Mouse (Mus musculus) lung, adult 2 months (tissue): ENCODE measurements around the gene Cmc4. TPM values are rescaled to one million over a fixed set of nuclear protein-coding genes. Genes with fewer than 3 reads are reported as not detected.

ENCODE experiments used
- DNase-seq: peaks from one replicate; pipeline ENCODE4 v3.0.0; 2022
- H3K4me1 ChIP-seq: fragments of 200-500 bp; 2 replicates; pipeline ENCODE4 v1.6.1; 2011; ENCODE audit warnings: low read length; ENCODE audit not compliant: control insufficient read depth, insufficient read depth
- H3K4me3 ChIP-seq: fragments of 200-500 bp; replicated peaks from 2 replicates; pipeline ENCODE3; 2011; ENCODE audit warnings: low read depth, mild to moderate bottlenecking, control low read depth, low read length; ENCODE audit errors: extremely low read depth
- CTCF ChIP-seq: fragments of 200-500 bp; IDR thresholded peaks from 2 replicates; pipeline ENCODE4 v1.5.1; 2011; ENCODE audit warnings: mild to moderate bottlenecking, low read length, control low read depth; ENCODE audit not compliant: insufficient read depth
- POLR2A ChIP-seq: fragments of 200-500 bp; IDR thresholded peaks from 2 replicates; pipeline ENCODE4 v1.6.1; 2011; ENCODE audit warnings: low read depth, mild to moderate bottlenecking, control low read depth, low read length, borderline replicate concordance; ENCODE audit errors: extremely low read depth
- WGBS: fragments of 180-500 bp; shearing (Covaris S2); methylation state at CpG from one replicate; pipeline ENCODE4 v1.1.7; 2018; 5-methylcytosine and 5-hydroxymethylcytosine counted together
- polyA plus RNA-seq: library from polyadenylated mRNA; depleted of rRNA; stranded (reverse); fragments of >200 nt; gene quantifications from 2 replicates; pipeline ENCODE4 v1.2.3, GENCODE M21; 2012; rRNA removed

Gene Cmc4
- polyA plus RNA-seq, 1 experiment, result 2.5 TPM

DNA sequence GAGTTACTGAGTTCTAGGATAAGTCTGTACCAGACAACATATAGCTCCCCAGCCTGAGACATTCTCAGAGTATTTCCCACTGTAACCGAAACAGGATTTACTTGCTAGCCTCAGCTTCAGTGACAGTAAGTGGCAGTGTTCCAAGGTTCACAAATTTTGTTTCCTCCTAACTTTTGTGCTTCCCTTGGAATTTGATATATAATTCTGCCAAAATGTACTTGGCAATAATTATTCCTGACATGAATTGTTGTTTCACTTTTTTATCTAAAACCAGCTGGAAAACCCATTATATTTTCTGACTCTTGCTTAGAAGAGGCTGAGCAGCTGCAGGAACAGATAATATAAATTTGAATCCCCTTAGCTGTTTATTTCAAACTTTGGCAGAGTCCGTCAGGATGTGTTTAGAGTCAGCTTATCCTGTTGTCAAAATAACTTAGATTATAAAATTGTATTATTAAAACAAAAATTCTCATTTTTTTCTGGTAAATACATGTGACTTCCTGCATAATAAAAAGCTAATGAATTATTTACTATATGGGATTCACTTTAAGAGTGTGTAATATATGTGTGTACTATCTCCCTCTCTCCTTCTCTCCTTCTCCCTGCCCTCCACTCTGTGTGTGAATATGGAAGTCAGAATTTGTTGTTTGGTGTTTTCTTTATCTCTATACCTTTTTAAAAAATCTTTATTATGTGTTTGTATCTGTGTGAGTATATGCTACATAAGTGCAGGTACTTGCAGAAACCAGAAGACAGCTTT lies 43.5 kb downstream of the Cmc4 start:
- Histone ChIP-seq H3K4me1 (no peaks in the 10 kb centered on the region), H3K4me3 (no peak overlapping the region)
- 39% methylated on average over 2 of the region's 2 CpGs for WGBS
- no peak for TF ChIP-seq POLR2A
- TF ChIP-seq CTCF, result no peak
- no peak for DNase-seq

DNA sequence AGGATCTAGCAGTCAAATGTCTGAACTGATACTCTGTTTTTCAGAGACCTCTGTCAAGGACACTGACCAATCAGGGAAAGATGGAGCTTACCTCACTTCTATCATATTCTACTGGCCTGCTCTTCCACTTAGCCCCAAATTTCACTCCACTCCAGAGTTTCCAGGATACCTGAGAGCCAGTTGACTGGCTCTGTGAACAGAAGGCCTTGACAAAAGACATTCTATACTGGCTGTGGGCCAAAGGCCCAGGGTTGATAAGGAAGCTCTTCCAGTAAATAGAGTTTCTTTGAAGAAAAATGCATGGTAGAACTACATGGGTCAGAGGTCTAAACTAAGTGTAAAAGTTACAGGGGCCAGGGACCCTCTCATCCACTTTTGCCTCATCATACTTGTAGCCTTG lies 46.2 kb downstream of the Cmc4 start:
- Histone ChIP-seq H3K4me3 (no peak overlapping the region), H3K4me1 (no peaks in the 10 kb centered on the region)
- no peak for TF ChIP-seq POLR2A
- no peak for TF ChIP-seq CTCF
- DNase-seq, result no peak

Other genes starting within 250 kb of the Cmc4 start
- 3.9 and 8.1 TPM in 2 replicates for gene Fundc2, start 34.2 kb downstream of the Cmc4 start, polyA plus RNA-seq
- gene F8, start 34.0 kb downstream of the Cmc4 start, polyA plus RNA-seq, result 0.34 and 0.54 TPM in 2 replicates
- gene Mtcp1, start within 50 bp of the Cmc4 start, polyA plus RNA-seq, result 3.8 and 5.6 TPM in 2 replicates
- 3.8 and 6.1 TPM in 2 replicates for gene Brcc3, start within 50 bp of the Cmc4 start, polyA plus RNA-seq
- gene Vbp1, start 97.7 kb upstream of the Cmc4 start, polyA plus RNA-seq, result 1.7 and 5.0 TPM in 2 replicates
- 0.16 and 0.20 TPM in 2 replicates for gene Rab39b, start 161.6 kb upstream of the Cmc4 start, polyA plus RNA-seq